Mouse (Mus musculus) MEL-GATA-1-ER (cell line): ENCODE results near the gene Ncapd3.

Source experiments
- DNase-seq: peaks from one replicate; pipeline ENCODE4 v3.0.0-alpha.2; 2012; ENCODE audit warnings: low read depth; ENCODE audit errors: extremely low read depth

Ncapd3 gene

DNA sequence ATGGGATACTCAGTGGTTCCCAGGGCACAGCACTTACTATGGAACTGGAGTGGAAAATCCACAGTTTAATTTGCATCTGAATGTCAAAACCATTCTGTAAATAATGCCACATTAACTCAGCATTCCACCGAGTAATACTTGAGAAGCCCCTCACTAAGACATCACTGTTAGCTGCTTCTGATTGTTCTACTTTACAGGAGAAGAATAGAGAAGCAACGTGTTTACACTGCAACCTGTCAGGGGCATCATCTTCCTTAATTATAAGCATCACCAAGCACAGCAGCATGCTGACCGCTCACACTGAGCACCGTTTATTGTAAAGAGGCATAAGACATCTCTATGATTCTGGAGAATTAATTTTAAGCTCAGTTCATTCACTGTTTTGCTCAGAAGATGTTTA, 93.0 kb downstream of the Ncapd3 start:
- DNase-seq, result no peak

DNA sequence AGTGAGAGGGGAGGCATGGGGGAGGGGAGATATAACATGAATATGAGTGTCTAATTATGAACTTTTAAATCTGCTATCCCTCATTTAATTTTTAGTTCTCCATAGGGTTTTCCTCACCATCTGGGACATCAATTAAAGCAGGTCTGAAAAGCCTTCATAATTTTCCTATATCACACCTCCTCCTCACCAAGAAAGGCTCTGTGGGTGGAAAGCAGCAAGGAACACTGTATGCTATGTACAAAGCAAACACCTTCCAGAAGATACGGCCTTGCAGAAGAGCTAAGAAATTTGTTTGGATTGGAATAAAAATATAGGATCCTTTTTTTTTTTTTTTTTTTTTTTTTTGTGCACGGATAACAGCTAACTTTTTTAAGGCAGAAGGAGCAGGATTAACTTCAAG, 94.0 kb downstream of the Ncapd3 start:
- no peak for DNase-seq

DNA sequence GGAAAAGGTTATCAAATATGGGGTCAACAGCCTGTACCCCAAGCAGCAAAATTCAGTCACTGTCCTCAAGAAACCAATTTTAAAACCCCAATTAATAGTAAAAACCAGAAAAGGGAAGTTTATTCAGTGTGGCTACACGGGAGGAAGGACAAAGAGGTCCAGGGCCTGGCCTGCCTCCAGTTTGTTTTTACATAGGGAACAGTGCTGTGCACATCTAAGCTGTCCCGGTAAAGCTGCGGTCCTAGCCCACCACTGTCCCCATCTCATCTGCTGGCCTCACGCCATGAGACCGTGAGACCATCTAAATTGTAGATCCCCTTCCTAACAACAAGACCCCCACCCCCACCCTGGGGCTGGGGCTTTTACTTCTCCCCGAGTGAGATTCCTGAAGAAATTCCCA, 95.5 kb downstream of the Ncapd3 start:
- no peak for DNase-seq

- DNase-seq, result no peak
Measured at GRCm38 (mm10) chr9:27126543-27126942, 96.6 kb downstream of the Ncapd3 start.

- DNase-seq, result no peak
Measured at GRCm38 (mm10) chr9:27128629-27129028, 98.7 kb downstream of the Ncapd3 start.

DNA sequence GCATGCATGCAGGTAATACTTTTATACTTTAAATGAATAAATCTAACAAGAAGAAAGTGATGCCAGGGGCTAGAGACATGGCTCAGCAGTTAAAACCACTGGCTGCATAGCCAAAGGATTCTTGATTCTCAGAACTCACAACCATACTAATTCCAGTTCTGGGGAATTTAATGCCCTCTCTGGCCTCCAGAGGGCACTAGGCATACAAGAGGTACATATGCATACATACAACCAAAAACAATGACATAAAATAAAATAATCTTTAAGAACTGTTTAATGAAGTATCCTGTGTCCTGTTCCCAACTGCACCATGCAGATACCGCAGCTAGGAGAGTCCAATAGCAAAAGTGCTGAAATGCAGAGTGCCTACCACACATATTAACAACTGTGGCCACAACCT, 104.4 kb downstream of the Ncapd3 start:
- no peak for DNase-seq

DNA sequence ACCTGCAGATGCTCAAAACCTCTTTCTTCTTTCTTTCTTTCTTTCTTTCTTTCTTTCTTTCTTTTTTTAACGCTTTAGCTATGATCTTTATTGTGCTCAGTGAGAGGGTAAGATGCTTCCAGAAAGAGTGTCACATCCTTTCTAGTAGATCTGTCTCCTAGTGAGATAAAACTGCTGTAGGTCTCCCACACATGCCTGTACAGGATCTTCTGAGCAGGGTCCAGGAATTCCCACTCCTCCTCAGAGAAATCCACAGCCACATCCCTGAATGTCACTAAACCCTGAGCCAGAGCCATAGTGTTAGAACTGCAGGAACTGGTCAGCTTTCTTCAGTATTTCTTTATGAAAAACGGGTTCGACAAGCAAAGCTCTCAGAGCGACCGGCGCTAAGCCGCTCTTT, 105.4 kb downstream of the Ncapd3 start:
- no peak for DNase-seq

DNA sequence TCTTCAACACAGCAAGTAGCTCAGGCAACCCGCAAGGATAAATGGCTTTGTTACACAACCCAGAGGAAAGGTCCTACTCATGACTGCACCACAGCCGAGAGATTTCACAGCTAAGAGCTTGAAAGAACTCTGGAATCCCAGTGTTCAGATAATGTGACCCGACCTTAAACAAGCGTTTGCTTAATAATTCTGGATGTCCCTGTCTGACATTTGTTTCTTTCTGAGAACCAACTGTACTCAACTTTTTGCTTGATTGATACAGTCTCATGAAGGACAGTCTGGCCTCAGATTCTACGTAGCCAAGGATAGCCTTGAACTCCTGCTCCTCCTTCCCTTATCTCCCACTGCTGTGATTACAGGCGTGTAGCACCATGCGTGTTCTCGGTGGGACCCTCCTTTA, 106.7 kb downstream of the Ncapd3 start:
- no peak for DNase-seq

GRCm38 (mm10) chr9:27140432-27141065, 110.6 kb downstream of the Ncapd3 start:
- no peak for DNase-seq

GRCm38 (mm10) chr9:27144271-27144840, 114.4 kb downstream of the Ncapd3 start:
- no peak for DNase-seq
